Mouse (Mus musculus): ENCODE measurements around the gene Manf. TPM values are rescaled to one million over a fixed set of nuclear protein-coding genes. Genes with fewer than 3 reads are reported as not detected.

The Manf gene
- total RNA-seq (2021), result 100 to 1,000 TPM; 158 to 159 TPM
- long read RNA-seq, transcript Manf-202 (4 exons, 2,247 nt), result major isoform, 50 of 55 reads
- long read RNA-seq, partial matches to known transcripts, result 0 of 55 reads
- long read RNA-seq, other reads (novel, unspliced or antisense), result 3 of 55 reads

GRCm38 (mm10) chr9:106891829-106892551, at the start of gene Manf:
TSS of gene Manf (minus strand) at chr9:106891979.
- peak; percentile 98 to 99 for DNase-seq (ENCODE audit: low spot score in 2 of 2)

- DNase-seq (ENCODE audit: low spot score in 2 of 2), result no peak
Measured at GRCm38 (mm10) chr9:106934998-106935397, 43.2 kb upstream of the Manf start.

DNA sequence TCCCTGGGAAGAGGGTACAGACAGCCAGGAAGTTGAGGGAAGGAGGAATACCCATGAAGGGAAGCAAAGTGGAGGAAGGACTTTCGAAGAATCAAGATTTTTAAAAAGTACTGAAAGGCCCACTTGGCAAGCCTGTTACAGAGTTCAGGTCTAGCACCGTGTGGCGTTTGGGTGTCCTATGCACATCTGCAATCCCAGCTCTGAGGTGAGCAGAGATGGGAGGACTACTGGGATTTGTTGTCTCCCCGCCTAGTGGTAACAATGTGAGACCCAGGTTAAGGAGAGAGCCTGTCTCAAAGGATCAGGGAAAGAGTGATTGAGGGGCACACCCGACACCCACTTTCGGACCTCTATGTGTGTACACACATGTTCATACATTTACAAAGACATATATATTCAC, 23.1 kb upstream of the Manf start:
- DNase-seq (ENCODE audit: low spot score in 2 of 2), result no peak

DNA sequence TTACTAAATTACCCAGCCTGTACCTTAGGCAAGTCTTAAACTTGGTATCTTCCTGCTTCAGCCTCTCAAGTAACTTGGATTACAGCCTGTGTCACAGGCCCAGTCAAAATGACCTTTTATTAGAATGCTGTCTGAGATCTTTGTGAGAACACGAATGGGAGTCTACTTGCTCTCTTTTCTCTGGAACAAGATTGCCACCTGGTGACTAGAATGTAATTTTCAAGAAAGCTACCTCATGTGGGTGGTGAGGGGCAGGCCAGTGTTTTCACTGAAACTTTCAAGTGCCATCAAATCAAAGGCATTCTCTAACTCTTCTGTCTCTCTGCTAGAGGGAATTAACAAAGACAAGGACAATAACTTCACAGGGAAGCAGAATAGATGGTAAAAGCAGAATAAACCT, 22.0 kb upstream of the Manf start:
- DNase-seq (ENCODE audit: low spot score in 2 of 2), result no peak

- no peak for DNase-seq (ENCODE audit: low spot score in 2 of 2)
Measured at GRCm38 (mm10) chr9:106911624-106912023, 19.8 kb upstream of the Manf start.

GRCm38 (mm10) chr9:106908715-106909114, 16.9 kb upstream of the Manf start:
- DNase-seq (ENCODE audit: low spot score in 2 of 2), result no peak

DNA sequence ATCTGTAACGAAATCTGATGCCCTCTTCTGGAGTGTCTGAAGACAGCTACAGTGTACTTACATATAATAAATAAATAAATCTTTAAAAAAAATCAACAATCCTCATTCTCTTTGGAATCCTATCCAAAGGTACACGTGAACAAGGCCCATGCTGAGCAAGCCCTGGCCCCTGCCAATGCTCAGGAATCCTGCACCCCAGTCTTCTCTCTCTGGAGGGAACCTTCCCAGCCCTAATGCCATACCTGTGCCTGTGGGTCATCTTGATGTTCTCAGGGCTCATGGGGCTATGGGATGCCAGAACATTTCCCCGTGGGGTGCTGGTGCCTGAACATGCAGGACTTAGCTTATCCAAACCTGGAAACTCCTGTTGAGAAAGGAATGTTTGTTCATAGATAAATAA, 16.4 kb upstream of the Manf start:
- no peak for DNase-seq (ENCODE audit: low spot score in 2 of 2)

- DNase-seq (ENCODE audit: low spot score in 2 of 2), result no peak
Measured at GRCm38 (mm10) chr9:106906597-106906996, 14.8 kb upstream of the Manf start.

DNA sequence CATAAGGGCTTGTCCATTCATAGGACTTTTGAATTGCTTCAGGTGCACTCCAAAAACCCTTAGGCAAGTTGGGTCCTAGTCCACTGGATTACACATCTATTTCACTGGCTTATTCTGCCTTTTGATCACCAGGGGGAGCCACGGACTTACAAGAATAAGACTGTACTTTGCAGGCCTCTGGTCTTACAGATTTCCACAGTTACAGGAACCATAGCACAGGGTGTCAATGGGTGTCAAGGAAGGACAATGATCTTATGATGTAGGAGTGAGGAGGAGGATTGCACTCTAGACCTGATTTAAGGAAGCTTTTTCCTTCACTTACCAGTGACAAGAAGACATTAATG, 12.0 kb upstream of the Manf start:
- DNase-seq (ENCODE audit: low spot score in 2 of 2), result peak in 1 of 2 experiments; percentile 65

GRCm38 (mm10) chr9:106903099-106903790, 11.5 kb upstream of the Manf start:
- no peak for DNase-seq (ENCODE audit: low spot score in 2 of 2)

GRCm38 (mm10) chr9:106901596-106901995, 9.8 kb upstream of the Manf start:
- no peak for DNase-seq (ENCODE audit: low spot score in 2 of 2)

- no peak for DNase-seq (ENCODE audit: low spot score in 2 of 2)
Measured at GRCm38 (mm10) chr9:106898901-106899300, 7.1 kb upstream of the Manf start.

DNA sequence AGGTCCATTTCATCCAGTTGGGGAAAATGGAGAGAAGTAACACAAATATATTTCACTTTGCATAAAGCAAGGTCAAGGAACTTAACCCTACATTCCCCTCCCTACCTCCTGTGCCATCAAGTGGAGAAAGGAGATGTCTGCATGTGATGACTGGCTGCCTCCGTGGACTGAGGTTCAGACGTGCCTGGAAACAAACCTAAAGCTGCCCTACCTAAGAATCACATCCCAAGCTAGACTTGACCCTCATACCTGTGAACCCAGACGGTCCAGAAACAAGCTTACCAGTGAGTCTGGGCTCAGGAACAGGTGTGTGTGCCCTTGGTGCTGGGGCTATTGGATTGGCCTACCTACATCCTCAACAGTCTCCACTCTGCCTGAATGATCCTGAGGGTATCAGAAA, 1.5 kb upstream of the Manf start:
- DNase-seq (ENCODE audit: low spot score in 2 of 2), result no peak

DNA sequence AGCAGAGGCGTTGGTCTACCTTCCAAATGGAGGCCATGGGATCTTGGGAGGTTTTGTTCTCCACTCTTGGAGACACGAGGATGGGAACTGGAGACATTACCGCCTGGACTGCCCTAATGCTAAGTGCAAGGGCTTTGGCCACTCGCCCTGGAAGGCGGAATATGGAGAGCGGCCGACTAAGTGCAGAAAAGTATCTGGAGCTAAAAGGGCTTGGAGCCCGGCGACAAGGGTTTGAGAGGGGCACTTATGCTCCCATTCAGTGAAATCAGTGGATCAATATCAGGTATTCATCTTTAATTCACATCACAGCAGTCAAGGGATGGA, 735 bp upstream of the Manf start:
- DNase-seq (ENCODE audit: low spot score in 2 of 2), result no peak

DNA sequence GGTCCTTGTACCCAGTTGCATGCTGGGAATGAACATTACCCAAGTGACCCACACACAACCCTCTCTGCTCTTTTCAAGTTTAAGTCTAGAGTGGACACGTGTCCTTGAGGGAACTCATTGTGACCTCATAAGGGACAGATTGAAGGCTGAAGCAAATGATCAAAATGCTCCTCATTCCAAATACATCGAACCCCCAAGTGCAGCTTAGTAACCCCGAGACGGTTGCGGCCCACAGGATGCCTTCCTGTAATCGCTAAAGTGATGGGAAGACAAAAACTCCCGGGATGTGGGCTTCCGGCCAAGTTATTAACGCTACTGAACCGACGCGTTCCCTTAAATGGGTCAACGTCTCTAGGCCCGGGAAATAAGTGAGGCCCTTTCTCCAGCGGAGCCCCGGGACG, 438 bp downstream of the Manf start:
- DNase-seq (ENCODE audit: low spot score in 2 of 2), result no peak

DNA sequence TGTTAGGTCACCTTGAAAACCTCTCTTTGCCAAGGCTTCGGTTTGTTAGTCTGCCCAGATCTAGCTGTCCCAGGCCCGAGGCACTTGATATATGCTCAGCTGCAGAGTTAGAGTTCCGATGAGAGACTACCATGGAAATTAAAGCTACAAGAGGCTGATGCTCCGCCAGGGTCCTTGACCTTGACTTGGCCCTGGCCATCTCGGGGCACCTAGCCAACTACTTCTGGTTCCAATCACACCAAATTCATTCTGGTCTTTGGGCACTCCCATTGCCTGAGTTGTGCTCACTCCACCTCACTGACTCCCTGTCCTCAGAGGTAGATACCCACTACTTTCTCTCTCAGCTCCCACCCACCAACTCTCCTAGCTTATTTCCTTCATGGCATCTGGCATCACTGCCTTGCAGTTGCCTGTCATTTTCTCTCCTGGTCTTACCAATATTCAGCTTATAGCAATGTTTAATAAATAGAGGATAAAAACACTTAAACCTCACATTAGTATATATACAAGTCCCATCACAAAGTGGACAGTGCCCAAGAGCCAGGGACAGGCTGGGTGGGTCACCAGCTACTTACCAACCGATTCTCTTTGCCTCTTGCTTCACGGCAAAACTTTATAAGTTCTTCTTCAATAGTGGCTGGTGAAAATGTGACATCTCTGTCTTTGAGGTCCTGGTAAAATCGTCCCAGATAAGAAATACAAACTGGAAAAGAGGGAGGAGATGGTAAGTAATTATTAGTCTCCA, 1.1 kb downstream of the Manf start:
- no peak for DNase-seq (ENCODE audit: low spot score in 2 of 2)

DNA sequence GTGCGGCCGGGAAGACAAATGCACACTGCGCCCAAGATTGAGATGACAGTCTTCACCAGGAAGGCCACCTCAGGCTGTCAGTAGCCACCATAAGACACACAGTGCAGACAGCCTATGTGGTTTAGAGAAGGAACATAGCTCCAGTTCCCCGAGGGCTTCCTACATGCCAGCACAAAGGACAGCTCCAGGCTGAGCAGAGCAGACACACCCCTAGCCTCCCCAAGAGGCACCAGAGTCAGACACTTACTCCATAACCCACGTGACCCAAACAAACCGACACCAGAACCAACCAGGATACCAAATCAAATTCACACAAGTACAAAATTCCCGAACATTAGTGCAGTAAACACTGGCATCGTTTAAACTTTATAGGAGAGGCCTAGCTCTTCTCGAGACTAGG, 2.5 kb downstream of the Manf start:
- DNase-seq (ENCODE audit: low spot score in 2 of 2), result no peak

DNA sequence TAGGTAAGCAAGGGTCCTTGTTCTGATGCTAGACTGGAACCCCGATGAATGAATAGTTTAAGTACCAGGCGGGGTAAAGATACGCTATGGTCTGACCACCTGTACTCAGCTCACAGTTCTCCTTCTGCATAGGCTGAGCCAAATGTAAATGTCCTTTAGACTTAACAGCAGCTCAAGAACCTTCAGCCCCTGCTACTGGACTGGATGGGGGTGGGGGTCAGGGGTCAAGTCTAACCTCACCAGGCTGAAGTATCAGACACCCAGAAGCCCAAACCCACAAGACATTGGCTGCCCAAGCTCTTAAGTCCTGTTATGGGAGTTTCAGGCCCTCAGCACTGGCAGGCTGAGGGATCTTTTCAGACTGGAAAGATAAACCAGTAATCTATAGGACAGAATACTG, 3.4 kb downstream of the Manf start:
- DNase-seq (ENCODE audit: low spot score in 2 of 2), result no peak

DNA sequence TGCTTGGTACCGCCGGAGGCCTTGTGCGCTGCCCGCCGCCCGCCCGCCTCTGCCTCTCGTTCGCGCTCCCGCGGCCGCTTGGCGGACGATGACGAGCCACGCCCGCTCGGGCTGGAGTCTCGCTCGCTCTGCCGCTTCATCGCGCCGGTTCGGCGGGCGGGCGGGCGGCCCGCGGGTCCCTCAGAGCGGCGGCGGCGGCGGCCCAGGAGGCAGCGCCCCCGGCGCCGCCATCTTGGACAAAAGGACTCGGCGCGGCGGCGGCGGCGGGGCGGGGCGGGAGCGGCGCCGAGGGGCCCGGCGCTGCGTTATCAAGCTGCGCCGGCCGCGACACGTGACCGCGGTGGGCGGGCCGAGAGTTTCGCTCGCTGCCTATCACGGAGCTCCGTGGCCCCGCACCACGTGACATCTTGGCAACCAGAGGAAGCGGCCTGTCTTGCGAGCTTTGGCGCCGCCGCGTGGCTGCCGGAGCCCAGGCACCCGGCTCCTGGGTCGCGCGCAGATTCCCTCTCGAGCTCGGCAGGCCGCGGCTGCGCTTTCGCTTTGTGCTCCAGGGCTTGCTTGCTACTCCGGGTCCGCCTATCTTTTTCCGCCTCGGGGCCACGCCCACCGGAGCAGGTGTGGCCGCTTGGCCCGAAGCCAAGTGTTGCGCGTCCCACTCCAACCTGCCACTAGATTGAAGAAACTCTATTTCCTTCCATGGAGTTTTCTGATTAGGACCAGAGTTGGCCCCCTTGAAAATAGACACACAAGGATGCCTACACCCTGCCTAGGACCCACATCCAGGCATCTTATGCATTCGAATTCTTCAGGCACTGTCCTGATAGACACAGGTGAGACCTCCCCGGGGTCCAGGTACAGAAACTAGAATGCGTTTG, 4.7 kb downstream of the Manf start, which contains the start of gene Rbm15b:
Gene Rbm15b (minus strand): TSS at position 601 of the 875 bp plus-strand sequence.
- peak; percentile 98 to 99 for DNase-seq (ENCODE audit: low spot score in 2 of 2)

DNA sequence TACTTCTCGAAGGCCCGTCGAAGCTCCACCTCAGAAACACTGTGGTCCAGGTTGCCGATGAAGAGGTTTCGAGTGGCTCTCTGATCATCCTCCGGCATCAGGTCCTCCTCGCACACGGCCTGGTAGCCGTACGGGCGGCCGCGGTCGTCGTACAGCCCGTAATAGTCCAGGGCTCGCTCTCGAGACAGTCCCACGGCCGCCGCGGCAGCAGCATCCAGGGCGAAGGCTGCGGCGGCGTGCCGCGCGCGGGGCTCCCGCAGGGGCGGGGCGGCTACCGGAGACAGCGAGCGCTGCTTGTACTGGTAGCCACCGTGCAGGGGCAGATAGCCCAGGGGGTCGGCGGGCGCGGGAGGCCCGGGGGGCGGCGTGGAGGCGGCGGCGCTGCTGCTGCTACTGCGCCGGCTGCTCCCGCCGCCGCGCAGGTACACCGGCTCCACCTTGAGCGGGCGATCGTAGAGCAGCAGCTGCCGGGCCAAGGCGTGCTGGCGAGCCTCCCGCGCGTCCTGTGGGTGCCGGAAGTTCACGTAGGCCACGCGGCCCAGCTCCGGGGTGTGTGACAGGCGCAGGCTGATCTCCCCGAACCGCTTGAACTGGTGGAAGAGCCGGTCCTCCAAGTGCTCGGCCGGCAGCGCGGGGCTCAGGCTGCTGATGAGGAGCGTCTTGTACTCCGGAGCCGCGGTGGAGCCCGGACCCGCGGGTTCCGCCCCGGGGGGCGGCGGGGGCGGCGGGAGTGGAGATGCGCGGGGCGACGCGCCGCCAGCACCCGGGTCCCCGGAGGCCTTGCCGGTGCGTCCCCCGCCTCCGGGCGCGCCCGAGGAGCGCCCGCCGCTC, 5.7 kb downstream of the Manf start:
- DNase-seq (ENCODE audit: low spot score in 2 of 2), result peak in 1 of 2 experiments; percentile 53

Data from layer of hippocampus, adult 18-20 months (tissue).